Mouse (Mus musculus): ENCODE data around the gene Laptm4a.

The Laptm4a gene

GRCm38 (mm10) chr12:8961607-8962316 is 40.3 kb downstream of the Laptm4a start:
- DNase-seq: no peak

- no peak for DNase-seq
Observed at GRCm38 (mm10) chr12:8969828-8970227, 48.4 kb downstream of the Laptm4a start.

GRCm38 (mm10) chr12:8973820-8974465 is 52.5 kb downstream of the Laptm4a start, which contains the start of gene Wdr35:
Wdr35 (plus strand) TSS chr12:8973892.
- peak; percentile 84 to 86 for DNase-seq

GRCm38 (mm10) chr12:8975076-8975475 is 53.6 kb downstream of the Laptm4a start:
- DNase-seq: no peak

Data from thymus, adult 18-20 months (tissue).